Mouse (Mus musculus): ENCODE measurements around the gene Sec14l2. TPM values are rescaled to one million over a fixed set of nuclear protein-coding genes. Genes with fewer than 3 reads are reported as not detected.
"Not testable (repeated sequence)": the region's sequence is repeated elsewhere in the genome, so short reads cannot be mapped to it uniquely, and the experiment has no call there.

The Sec14l2 gene
- polyA plus RNA-seq, 1 experiment, result 20.3 TPM

- TF ChIP-seq POLR2A (IDR thresholded peaks at IDR 0.05; ENCODE audit: borderline replicate concordance, control insufficient read depth, low read depth, low read length) (no peak), CTCF (IDR thresholded peaks at IDR 0.05; ENCODE audit: control insufficient read depth, insufficient read depth, low read length) (no peak)
- Histone ChIP-seq H3K4me3 (replicated peaks; ENCODE audit: control insufficient read depth, low read depth, low read length) (no peak overlapping the region), H3K27ac (ENCODE audit: control insufficient read depth, insufficient read depth, low read depth, low read length, poor library complexity) (no peak overlapping the region), H3K4me1 (ENCODE audit: control insufficient read depth, insufficient read depth, low read length) (peaks cover 1% of the 10 kb centered on the region; the same call in 1 of the 2 replicates)
- WGBS, result 65% methylated on average over 6 of the region's 6 CpGs
Observed at GRCm38 (mm10) chr11:4113970-4114369, 9.2 kb downstream of the Sec14l2 start.

GRCm38 (mm10) chr11:4113496-4113895 is 9.7 kb downstream of the Sec14l2 start:
- WGBS, result 71% methylated on average over 4 of the region's 4 CpGs
- Histone ChIP-seq H3K4me3 (replicated peaks; ENCODE audit: control insufficient read depth, low read depth, low read length) (no peak overlapping the region), H3K27ac (ENCODE audit: control insufficient read depth, insufficient read depth, low read depth, low read length, poor library complexity) (no peak overlapping the region), H3K4me1 (ENCODE audit: control insufficient read depth, insufficient read depth, low read length) (peaks cover 1% of the 10 kb centered on the region; the same call in 1 of the 2 replicates)
- no peak for TF ChIP-seq POLR2A (IDR thresholded peaks at IDR 0.05; ENCODE audit: borderline replicate concordance, control insufficient read depth, low read depth, low read length)
- no peak for TF ChIP-seq CTCF (IDR thresholded peaks at IDR 0.05; ENCODE audit: control insufficient read depth, insufficient read depth, low read length)

- no peak for TF ChIP-seq CTCF (IDR thresholded peaks at IDR 0.05; ENCODE audit: control insufficient read depth, insufficient read depth, low read length)
- TF ChIP-seq POLR2A (IDR thresholded peaks at IDR 0.05; ENCODE audit: borderline replicate concordance, control insufficient read depth, low read depth, low read length), result no peak
- Histone ChIP-seq H3K27ac (ENCODE audit: control insufficient read depth, insufficient read depth, low read depth, low read length, poor library complexity) (no peak overlapping the region), H3K4me3 (replicated peaks; ENCODE audit: control insufficient read depth, low read depth, low read length) (no peak overlapping the region), H3K4me1 (ENCODE audit: control insufficient read depth, insufficient read depth, low read length) (peaks cover 1% of the 10 kb centered on the region; the same call in 1 of the 2 replicates)
- WGBS, result 93% methylated on average over 6 of the region's 6 CpGs
Observed at GRCm38 (mm10) chr11:4112861-4113260, 10.4 kb downstream of the Sec14l2 start.

- no peak for TF ChIP-seq POLR2A (IDR thresholded peaks at IDR 0.05; ENCODE audit: borderline replicate concordance, control insufficient read depth, low read depth, low read length)
- no peak for TF ChIP-seq CTCF (IDR thresholded peaks at IDR 0.05; ENCODE audit: control insufficient read depth, insufficient read depth, low read length)
- no peak overlapping the region for H3K27ac ChIP-seq (ENCODE audit: control insufficient read depth, insufficient read depth, low read depth, low read length, poor library complexity)
- 83% methylated on average over 4 of the region's 4 CpGs for WGBS
- no peak overlapping the region for H3K4me3 ChIP-seq (replicated peaks; ENCODE audit: control insufficient read depth, low read depth, low read length)
- peaks cover 1% of the 10 kb centered on the region; the same call in 1 of the 2 replicates for H3K4me1 ChIP-seq (ENCODE audit: control insufficient read depth, insufficient read depth, low read length)
Observed at GRCm38 (mm10) chr11:4112033-4112432, 11.2 kb downstream of the Sec14l2 start.

- Histone ChIP-seq H3K4me1 (ENCODE audit: control insufficient read depth, insufficient read depth, low read length) (no peaks in the 10 kb centered on the region), H3K27ac (ENCODE audit: control insufficient read depth, insufficient read depth, low read depth, low read length, poor library complexity) (no peak overlapping the region), H3K4me3 (replicated peaks; ENCODE audit: control insufficient read depth, low read depth, low read length) (no peak overlapping the region)
- 89% methylated on average over 7 of the region's 7 CpGs for WGBS
- TF ChIP-seq POLR2A (IDR thresholded peaks at IDR 0.05; ENCODE audit: borderline replicate concordance, control insufficient read depth, low read depth, low read length), result no peak
Observed at GRCm38 (mm10) chr11:4108691-4109090, 14.5 kb downstream of the Sec14l2 start.

GRCm38 (mm10) chr11:4107901-4108300 is 15.3 kb downstream of the Sec14l2 start:
- H3K4me3 ChIP-seq (replicated peaks; ENCODE audit: control insufficient read depth, low read depth, low read length); H3K27ac ChIP-seq (ENCODE audit: control insufficient read depth, insufficient read depth, low read depth, low read length, poor library complexity); H3K4me1 ChIP-seq (ENCODE audit: control insufficient read depth, insufficient read depth, low read length): not testable (repeated sequence)
- WGBS, result 90% methylated on average over 6 of the region's 6 CpGs

GRCm38 (mm10) chr11:4105444-4105843 is 17.8 kb downstream of the Sec14l2 start:
- TF ChIP-seq POLR2A (IDR thresholded peaks at IDR 0.05; ENCODE audit: borderline replicate concordance, control insufficient read depth, low read depth, low read length) (no peak), CTCF (IDR thresholded peaks at IDR 0.05; ENCODE audit: control insufficient read depth, insufficient read depth, low read length) (no peak)
- Histone ChIP-seq H3K27ac (ENCODE audit: control insufficient read depth, insufficient read depth, low read depth, low read length, poor library complexity) (no peak overlapping the region), H3K4me1 (ENCODE audit: control insufficient read depth, insufficient read depth, low read length) (no peaks in the 10 kb centered on the region), H3K4me3 (replicated peaks; ENCODE audit: control insufficient read depth, low read depth, low read length) (no peak overlapping the region)
- 81% methylated on average over 6 of the region's 6 CpGs for WGBS

- H3K4me1 ChIP-seq (ENCODE audit: control insufficient read depth, insufficient read depth, low read length), result no peaks in the 10 kb centered on the region
- H3K4me3 ChIP-seq (replicated peaks; ENCODE audit: control insufficient read depth, low read depth, low read length), result no peak overlapping the region
- TF ChIP-seq POLR2A (IDR thresholded peaks at IDR 0.05; ENCODE audit: borderline replicate concordance, control insufficient read depth, low read depth, low read length) (no peak), CTCF (IDR thresholded peaks at IDR 0.05; ENCODE audit: control insufficient read depth, insufficient read depth, low read length) (no peak)
- no peak overlapping the region for H3K27ac ChIP-seq (ENCODE audit: control insufficient read depth, insufficient read depth, low read depth, low read length, poor library complexity)
- 86% methylated on average over 5 of the region's 5 CpGs for WGBS
Observed at GRCm38 (mm10) chr11:4104989-4105388, 18.2 kb downstream of the Sec14l2 start.

DNA sequence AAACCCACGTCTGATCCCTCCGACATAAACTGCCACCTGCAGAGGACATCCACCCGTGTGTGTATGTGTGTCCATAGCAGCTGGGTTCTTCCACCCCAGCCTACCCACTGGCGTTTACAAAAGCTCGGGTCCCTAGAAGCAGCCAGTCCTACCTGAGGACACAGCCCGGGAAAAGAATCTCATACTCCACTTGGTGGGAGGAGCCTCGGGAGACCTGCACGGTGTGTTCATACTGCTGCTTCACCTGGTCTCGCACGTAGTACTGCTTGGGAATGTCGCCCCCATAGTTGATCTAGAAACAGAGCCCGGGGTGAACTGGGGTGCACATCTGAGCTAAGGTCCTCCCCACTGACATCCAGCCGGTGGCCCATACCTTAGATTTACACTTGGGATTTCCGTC is 19.7 kb downstream of the Sec14l2 start:
- H3K27ac ChIP-seq (ENCODE audit: control insufficient read depth, insufficient read depth, low read depth, low read length, poor library complexity), result no peak overlapping the region
- TF ChIP-seq CTCF (IDR thresholded peaks at IDR 0.05; ENCODE audit: control insufficient read depth, insufficient read depth, low read length) (no peak), POLR2A (IDR thresholded peaks at IDR 0.05; ENCODE audit: borderline replicate concordance, control insufficient read depth, low read depth, low read length) (no peak)
- 87% methylated on average over 14 of the region's 14 CpGs for WGBS

More for the DNA sequence above, 19.7 kb downstream of the Sec14l2 start:
- Histone ChIP-seq H3K4me3 (replicated peaks; ENCODE audit: control insufficient read depth, low read depth, low read length) (no peak overlapping the region), H3K4me1 (ENCODE audit: control insufficient read depth, insufficient read depth, low read length) (no peaks in the 10 kb centered on the region)
